Mouse (Mus musculus) CD4-positive helper T cell, adult 2 months (primary cell): ENCODE results near the gene Slc13a2.

Experiments
- DNase-seq: peaks from one replicate; pipeline ENCODE4 v3.0.0-alpha.2; 2012; ENCODE audit warnings: low read depth, missing footprints, low spot score

The Slc13a2 gene

DNA sequence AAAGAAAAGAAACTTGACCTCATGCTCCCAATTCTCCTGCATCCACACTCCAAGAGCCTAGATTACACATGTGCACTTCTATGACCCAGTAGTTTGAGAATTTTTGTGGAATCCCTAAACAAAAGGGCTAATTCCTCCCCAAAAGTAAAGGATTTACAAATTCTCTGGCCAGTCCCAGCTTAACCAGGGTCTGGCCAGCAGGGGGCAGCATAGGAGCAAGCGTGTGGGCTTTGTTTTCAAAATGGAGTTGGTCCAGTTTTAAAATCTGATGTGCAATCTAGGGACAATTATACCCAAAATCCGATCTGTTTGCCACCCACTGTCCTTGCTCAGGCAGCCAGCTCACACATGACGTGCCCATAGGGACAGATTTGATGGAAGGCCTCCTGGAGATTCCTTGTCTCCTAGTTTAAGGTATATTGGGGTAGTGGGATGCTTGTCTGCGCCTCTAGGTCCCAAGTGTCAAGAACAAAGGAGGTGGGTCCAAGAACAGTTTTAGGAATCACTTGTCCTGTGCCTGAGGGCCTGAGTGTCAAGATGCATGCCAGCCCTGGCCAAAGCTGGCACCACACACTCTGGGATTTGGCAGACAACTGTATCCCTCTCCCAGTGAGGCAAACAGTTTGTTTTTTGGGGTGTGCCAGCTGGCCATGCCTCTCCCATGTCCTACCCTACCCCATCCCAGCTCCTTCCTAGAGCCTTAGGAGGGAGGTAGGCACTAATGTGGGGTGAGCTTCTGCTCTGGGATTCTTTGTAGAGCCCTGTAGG lies 66.4 kb downstream of the Slc13a2 start:
- peak; percentile 62 for DNase-seq

DNA sequence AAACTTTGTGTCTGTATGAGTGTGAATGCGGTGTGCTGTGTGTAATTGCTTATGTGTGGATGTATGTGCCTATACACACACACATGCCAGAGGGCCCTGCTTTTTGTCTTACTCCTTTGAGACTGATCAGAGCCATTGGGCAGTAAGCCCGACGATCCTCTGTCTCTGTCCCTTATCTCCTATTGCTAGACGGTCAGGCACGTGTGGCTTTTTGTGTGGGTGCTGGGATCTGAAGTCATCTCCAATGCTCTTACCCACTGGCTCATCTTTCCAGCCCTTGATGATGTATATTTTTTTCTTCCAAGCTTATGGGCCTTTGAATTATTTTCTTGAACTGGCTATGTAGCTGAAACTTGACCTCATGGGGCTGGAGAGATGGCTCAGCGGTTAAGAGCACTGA lies 67.1 kb downstream of the Slc13a2 start:
- DNase-seq, result no peak

DNA sequence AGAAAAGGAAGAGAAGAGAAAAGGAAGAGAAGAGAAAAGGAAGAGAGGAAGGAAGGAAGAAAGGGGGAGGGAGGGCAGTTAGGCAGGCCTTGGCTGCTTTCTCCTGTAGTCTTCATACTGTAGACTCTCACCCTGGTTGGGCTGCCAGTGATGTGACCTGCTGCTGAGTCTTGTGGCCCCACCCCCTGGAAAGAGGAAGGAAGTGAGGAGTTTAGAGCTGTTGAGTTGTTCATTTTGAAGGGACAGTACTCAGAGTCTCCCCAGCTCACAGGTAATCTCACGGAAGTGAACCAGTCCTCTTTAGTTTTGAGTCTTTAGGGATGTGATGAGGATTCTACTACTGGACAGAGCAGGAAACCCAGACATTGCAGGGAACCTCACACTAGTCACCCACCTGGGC lies 68.9 kb downstream of the Slc13a2 start:
- DNase-seq, result no peak

DNA sequence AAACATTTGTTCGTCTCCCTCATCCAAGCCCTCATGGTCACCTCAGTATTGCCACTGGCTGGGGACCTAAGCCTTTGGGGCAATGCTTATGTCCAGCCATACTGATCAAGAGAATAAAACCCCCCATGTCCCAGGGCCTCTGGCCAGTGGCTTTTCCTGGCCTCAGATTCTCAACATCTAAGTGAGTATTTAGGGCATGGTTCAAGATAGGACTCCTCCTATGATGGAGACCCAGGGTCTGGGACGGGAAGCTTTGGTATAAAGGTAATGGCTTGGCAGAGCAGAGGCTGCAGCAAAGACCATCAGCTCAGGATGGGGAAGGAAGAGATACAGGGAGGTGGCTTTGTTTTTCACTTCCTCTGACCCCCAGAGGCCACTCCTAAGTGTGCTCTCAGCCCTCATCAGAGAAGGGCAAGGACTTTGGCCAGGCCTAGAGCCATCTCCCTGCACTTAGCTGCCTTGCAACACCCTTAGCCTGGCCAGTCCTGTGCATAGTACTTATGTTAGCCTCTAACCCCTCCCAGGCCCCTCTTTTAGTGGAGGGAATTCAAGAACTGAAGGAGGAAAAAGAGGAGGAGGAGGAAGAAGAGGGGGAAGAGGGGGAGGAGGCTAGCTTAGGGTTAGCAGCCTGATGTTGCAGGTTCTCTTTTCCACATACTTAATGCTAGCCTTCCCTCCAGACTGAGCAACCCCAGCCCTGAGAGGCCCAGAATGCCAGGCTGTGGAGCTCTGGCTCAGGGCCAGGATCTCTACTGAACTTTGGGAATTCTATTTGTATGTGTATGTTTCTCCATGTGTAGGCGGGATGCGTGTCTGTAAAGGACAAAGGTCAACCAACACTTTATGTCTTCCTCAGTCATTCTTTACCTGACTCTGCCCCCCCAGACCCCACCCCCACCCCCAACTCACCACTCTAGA lies 72.3 kb downstream of the Slc13a2 start:
- DNase-seq, result no peak

DNA sequence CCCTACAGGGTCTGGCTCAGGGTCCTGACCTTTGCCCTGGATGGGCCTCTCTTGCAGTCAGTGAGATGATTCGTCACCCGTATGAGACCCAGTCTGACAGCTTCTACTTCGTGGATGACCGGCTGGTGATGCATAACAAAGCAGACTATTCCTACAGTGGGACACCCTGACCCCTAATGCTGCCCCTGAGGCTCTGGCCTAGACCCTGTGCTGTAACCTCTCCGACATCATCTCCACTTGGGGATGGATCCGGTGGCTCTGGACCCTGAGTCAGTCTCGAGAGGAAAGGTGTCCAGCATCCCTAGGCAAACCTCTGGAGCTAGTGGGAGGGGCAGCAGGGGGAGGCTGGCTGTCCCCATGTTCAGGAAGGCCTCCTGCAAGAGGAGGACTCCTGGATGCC lies 73.5 kb downstream of the Slc13a2 start:
- no peak for DNase-seq

DNA sequence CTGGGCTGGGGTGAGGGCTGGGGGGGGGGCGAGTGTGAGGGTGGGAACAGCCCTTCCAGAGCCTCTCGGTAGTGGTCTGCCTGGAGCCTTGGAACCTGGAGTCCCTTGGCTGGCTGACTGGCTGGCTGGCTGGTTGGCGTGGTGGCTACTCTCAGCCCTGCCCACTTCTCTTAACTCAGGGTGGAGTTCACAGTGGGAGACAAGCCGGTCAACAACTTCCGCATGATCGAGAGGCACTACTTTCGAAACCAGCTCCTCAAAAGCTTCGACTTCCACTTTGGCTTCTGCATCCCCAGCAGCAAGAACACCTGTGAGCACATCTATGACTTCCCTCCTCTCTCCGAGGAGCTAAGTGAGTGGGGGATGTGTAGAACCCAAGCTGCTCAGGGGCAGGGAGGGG lies 74.1 kb downstream of the Slc13a2 start:
- DNase-seq, result no peak
